Mouse (Mus musculus) E14TG2a.4 (cell line): ENCODE measurements at regions not wholly inside any gene's neighbourhood (a gene's known extent, or its start where the extent isn't known, plus 50 kb on each side); places are given as distances from the start of the nearest gene placed in this dataset.

ENCODE experiments used
- CTCF ChIP-seq: conservative IDR thresholded peaks from 2 replicates; pipeline ENCODE4 v1.5.1; 2014; ENCODE audit warnings: low read length
- NANOG ChIP-seq: IDR thresholded peaks from 2 replicates; pipeline ENCODE4 v1.6.1; 2014; ENCODE audit warnings: borderline replicate concordance, low read length, mixed read lengths
- POU5F1 ChIP-seq: IDR thresholded peaks from 2 replicates; pipeline ENCODE4 v1.6.1; 2014; ENCODE audit warnings: low read length, borderline replicate concordance

- TF ChIP-seq CTCF (no peak), NANOG (no peak), POU5F1 (no peak)
These were observed 69.8 kb upstream of the Kcna3 start for GRCm38 (mm10) chr3:106966198-106966597.
